Mouse (Mus musculus) liver, embryonic 14.5 days (tissue): Measurements from ENCODE around the gene Dhx57. TPM values are rescaled to one million over a fixed set of nuclear protein-coding genes. Genes with fewer than 3 reads are reported as not detected.
"Not testable (repeated sequence)": the region's sequence is repeated elsewhere in the genome, so short reads cannot be mapped to it uniquely, and the experiment has no call there.

Experiments used
- ATAC-seq: fragments of 200-750 bp; cut with Nextera tagmentation; 2 replicates; pipeline ENCODE4 v1.8.0; 2017; ENCODE audit warnings: moderate number of reproducible peaks, mild to moderate bottlenecking, moderate library complexity; ENCODE audit not compliant: insufficient read depth
- DNase-seq, 3 experiments: peaks; one replicate each; pipeline ENCODE4 v3.0.0-alpha.2; 2012 to 2013; ENCODE audit warnings: low read depth in 3 of 3, low spot score in 3 of 3
- H3K27ac ChIP-seq: fragments of 300-500 bp; sonication (generic); 2 replicates; pipeline ENCODE4 v1.5.1; 2014; ENCODE audit warnings: moderate library complexity, mild to moderate bottlenecking, control low read depth, inconsistent platforms
- H3K27me3 ChIP-seq: fragments of 300-500 bp; sonication (generic); 2 replicates; pipeline ENCODE4 v1.6.1; 2014; ENCODE audit warnings: mild to moderate bottlenecking, low read length, moderate library complexity; ENCODE audit not compliant: control insufficient read depth, insufficient read depth
- H3K36me3 ChIP-seq: fragments of 300-500 bp; sonication (generic); replicated peaks from 2 replicates; pipeline ENCODE4 v1.6.1; 2014; ENCODE audit warnings: low read depth; ENCODE audit not compliant: control insufficient read depth, insufficient read depth
- H3K4me1 ChIP-seq, 2 experiments: fragments of 200-500 bp in 1 of 2; fragments of 300-500 bp in 1 of 2; sonication (generic) in 1 of 2; replicated peaks; 2 replicates each; pipeline ENCODE4 v1.6.1; 2012 to 2014; ENCODE audit warnings: antibody characterized with exemption in 1 of 2, inconsistent platforms in 1 of 2, low read length in 1 of 2; ENCODE audit not compliant: control insufficient read depth in 2 of 2, insufficient read depth in 2 of 2
- H3K4me2 ChIP-seq: fragments of 300-500 bp; sonication (generic); 2 replicates; pipeline ENCODE4 v1.6.1; 2014; ENCODE audit warnings: low read depth, mild to moderate bottlenecking, control low read depth, moderate library complexity
- H3K4me3 ChIP-seq, 2 experiments: fragments of 200-500 bp in 1 of 2; fragments of 300-500 bp in 1 of 2; sonication (generic) in 1 of 2; 2 replicates each; pipeline ENCODE4 v1.5.1; 2012 to 2014; ENCODE audit warnings: low read depth in 2 of 2, low read length in 2 of 2, mild to moderate bottlenecking in 2 of 2, control low read depth in 1 of 2, inconsistent platforms in 1 of 2, moderate library complexity in 1 of 2; ENCODE audit not compliant: insufficient read depth in 1 of 2
- H3K9ac ChIP-seq: fragments of 300-500 bp; sonication (generic); replicated peaks from 2 replicates; pipeline ENCODE4 v1.6.1; 2014; ENCODE audit warnings: mild to moderate bottlenecking, control low read depth, moderate library complexity
- H3K9me3 ChIP-seq: fragments of 300-500 bp; sonication (generic); 2 replicates; pipeline ENCODE4 v1.6.1; 2016; ENCODE audit warnings: low read length, mixed read lengths; ENCODE audit not compliant: control insufficient read depth
- CTCF ChIP-seq: IDR thresholded peaks from 2 replicates; pipeline ENCODE4 v1.5.1; 2016; ENCODE audit warnings: antibody characterized with exemption, low read depth, control low read depth
- EP300 ChIP-seq: IDR thresholded peaks from 2 replicates; pipeline ENCODE4 v1.6.1; 2016; ENCODE audit warnings: antibody characterized with exemption, low read depth
- WGBS: fragments of 180-500 bp; shearing (Covaris S2); extraction: QIAGEN DNeasy Blood & Tissue Kit; methylation state at CpG from one replicate; pipeline ENCODE4 v1.1.7; 2014; ENCODE audit not compliant: insufficient replicate concordance; 5-methylcytosine and 5-hydroxymethylcytosine counted together
- polyA plus RNA-seq, 2 experiments: library from polyadenylated mRNA; depleted of rRNA in 1 of 2; stranded (reverse) in 1 of 2; unstranded in 1 of 2; fragments of >200 nt; fragmentation: Nextera tagmentation in 1 of 2; extraction: Ambion mirVana in 1 of 2; gene quantifications; 2 replicates each; pipeline versions ENCODE4 v1.2.1 to v1.2.3; 2012 to 2014

Gene Dhx57
- polyA plus RNA-seq, 2 experiments, result 2.8 to 5.1 TPM

- 65% methylated on average over 6 of the region's 6 CpGs for WGBS
- Histone ChIP-seq H3K9me3 (no peaks in the 10 kb centered on the region), H3K9ac (no peak overlapping the region), H3K27me3 (no peaks in the 10 kb centered on the region), H3K4me2 (no peak overlapping the region), H3K36me3 (no peaks in the 10 kb centered on the region), H3K27ac (no peak overlapping the region), H3K4me3 (no peak overlapping the region), H3K4me1 (peaks cover 7 to 10% of the 10 kb centered on the region in 2 experiments; a peak in 3 of 4 replicates)
- ATAC-seq, result no peak
- no peak for TF ChIP-seq EP300
- no peak for TF ChIP-seq CTCF
- DNase-seq, result no peak
Observed at GRCm38 (mm10) chr17:80288012-80288411, 2.3 kb downstream of the Dhx57 start.

- Histone ChIP-seq H3K27me3 (no peaks in the 10 kb centered on the region), H3K9me3 (no peaks in the 10 kb centered on the region), H3K4me3 (no peak overlapping the region), H3K27ac (no peak overlapping the region), H3K36me3 (no peaks in the 10 kb centered on the region), H3K9ac (no peak overlapping the region), H3K4me1 (peaks cover 7 to 9% of the 10 kb centered on the region in 2 experiments; a peak in 3 of 4 replicates), H3K4me2 (no peak overlapping the region)
- DNase-seq (no peak), ATAC-seq (no peak)
- 30% methylated on average over 4 of the region's 4 CpGs for WGBS
- no peak for TF ChIP-seq CTCF
- TF ChIP-seq EP300, result no peak
Observed at GRCm38 (mm10) chr17:80284446-80284845, 5.8 kb downstream of the Dhx57 start.

DNA sequence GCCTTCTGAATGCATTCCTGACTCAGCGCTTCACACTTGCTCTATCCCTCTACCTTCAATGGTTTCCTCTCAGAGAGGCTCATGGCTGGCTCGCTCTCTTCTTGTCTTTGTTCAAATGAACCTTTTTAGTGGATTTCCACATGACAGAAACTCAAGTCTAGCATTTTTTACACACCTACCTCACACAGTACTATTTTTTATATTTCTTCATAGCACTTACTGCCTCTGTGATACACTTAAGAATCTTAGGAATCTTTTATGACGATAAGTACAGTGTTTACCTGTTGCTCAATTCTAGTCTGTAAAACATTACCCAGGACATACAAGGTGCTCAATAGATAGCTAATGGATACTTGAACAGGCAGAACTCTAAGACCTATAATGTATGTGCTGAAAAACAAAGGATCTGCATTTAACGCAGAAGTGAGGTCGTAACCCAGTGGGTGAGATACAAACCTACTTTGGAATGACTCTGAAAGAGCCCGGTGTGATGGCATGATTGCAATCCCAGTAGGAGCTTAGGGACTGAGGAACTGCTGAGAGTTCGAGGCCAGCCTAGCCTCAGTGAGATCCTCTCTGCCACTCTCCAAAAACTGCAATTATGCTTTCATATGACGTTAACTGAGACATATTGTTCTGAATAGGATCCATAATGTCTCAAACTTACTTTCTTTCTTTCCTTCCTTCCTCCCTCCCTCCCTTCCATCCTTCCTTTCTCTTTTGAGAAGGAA is 10.8 kb downstream of the Dhx57 start:
- DNase-seq (no peak), ATAC-seq (no peak)
- 79% methylated on average over 8 of the region's 8 CpGs for WGBS

DNA sequence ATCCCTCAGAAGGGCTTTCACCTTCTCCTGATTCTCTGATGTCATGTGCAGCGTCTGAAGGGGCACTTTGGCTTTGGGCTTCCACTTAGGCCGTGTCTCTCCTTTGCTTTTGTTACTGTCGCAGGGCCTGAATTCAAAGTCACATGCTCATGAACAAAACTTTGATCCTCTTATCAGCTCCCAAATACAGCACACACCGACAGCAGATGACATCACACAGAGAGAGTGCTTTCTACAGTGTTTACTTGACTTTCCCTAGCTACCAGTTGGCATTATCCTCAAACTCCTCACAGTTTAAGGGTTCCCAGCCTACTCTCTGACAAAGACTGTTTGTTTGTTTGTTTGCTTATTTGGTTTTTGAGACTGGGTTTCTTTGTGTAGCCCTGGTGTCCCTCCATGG is 12.0 kb downstream of the Dhx57 start:
- DNase-seq (no peak), ATAC-seq (peak; percentile 33; the same call in 1 of the 2 replicates)
- 60% methylated on average over 4 of the region's 4 CpGs for WGBS
- Histone ChIP-seq H3K27me3 (no peaks in the 10 kb centered on the region), H3K4me2 (no peak overlapping the region), H3K27ac (no peak overlapping the region), H3K9ac (no peak overlapping the region), H3K4me1 (no peaks in the 10 kb centered on the region; a peak in 1 of 4 replicates), H3K4me3 (no peak overlapping the region), H3K36me3 (no peaks in the 10 kb centered on the region; the same call in none of the 2 replicates), H3K9me3 (no peaks in the 10 kb centered on the region)
- TF ChIP-seq EP300 (no peak), CTCF (no peak)

More for the DNA sequence above, 10.8 kb downstream of the Dhx57 start:
- Histone ChIP-seq H3K4me2 (no peak overlapping the region), H3K4me3 (no peak overlapping the region), H3K27ac (no peak overlapping the region), H3K9me3 (no peaks in the 10 kb centered on the region), H3K9ac (no peak overlapping the region), H3K36me3 (no peaks in the 10 kb centered on the region; the same call in none of the 2 replicates), H3K27me3 (no peaks in the 10 kb centered on the region), H3K4me1 (peaks cover 0 to 2% of the 10 kb centered on the region in 2 experiments; a peak in 2 of 4 replicates)
- TF ChIP-seq EP300 (no peak), CTCF (no peak)

GRCm38 (mm10) chr17:80270622-80271021 is 19.7 kb downstream of the Dhx57 start:
- not testable (repeated sequence) for DNase-seq, H3K9ac ChIP-seq, ATAC-seq, H3K36me3 ChIP-seq, H3K27me3 ChIP-seq, H3K27ac ChIP-seq, H3K4me2 ChIP-seq, H3K4me3 ChIP-seq, H3K9me3 ChIP-seq, H3K4me1 ChIP-seq
- 80% methylated on average over 7 of the region's 7 CpGs for WGBS
